Mouse (Mus musculus): Measurements from ENCODE around the gene Olfm1. TPM values are rescaled to one million over a fixed set of nuclear protein-coding genes. Genes with fewer than 3 reads are reported as not detected.

Olfm1 gene
- polyA plus RNA-seq, 1 experiment, result not detected

DNA sequence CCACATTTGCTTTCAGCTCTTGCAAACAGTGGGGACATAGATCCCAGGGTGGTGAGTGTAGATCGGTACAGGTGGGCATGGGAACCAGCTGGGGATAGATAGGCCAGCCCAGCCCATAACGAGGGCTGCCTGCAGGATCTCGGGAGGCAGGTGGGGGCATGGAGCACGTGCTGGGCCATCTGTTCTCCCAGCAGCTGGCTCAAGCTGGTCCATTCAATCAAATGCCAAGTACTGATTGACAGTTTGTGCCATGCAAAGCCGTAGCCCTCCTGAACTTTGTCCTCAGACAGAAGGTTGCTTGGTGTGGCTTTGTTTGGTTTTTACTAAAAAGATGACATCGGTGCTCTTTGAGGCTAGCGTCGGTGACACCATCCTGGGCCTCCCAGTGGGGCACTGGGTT is 2.9 kb downstream of the Olfm1 start:
- Histone ChIP-seq H3K27ac (ENCODE audit: insufficient read depth, low read depth, low read length) (no peak overlapping the region), H3K4me1 (ENCODE audit: control insufficient read depth, insufficient read depth, low read length) (peaks cover 36% of the 10 kb centered on the region), H3K4me3 (ENCODE audit: insufficient read depth, low read depth, low read length) (peak overlapping the region; percentile 11; the same call in 1 of the 2 replicates)
- TF ChIP-seq CTCF (IDR thresholded peaks at IDR 0.05; ENCODE audit: insufficient read depth, low read depth, low read length) (no peak), POLR2A (IDR thresholded peaks at IDR 0.05; ENCODE audit: insufficient read depth, low read depth, low read length) (no peak)
- WGBS, result 68% methylated on average over 8 of the region's 8 CpGs

DNA sequence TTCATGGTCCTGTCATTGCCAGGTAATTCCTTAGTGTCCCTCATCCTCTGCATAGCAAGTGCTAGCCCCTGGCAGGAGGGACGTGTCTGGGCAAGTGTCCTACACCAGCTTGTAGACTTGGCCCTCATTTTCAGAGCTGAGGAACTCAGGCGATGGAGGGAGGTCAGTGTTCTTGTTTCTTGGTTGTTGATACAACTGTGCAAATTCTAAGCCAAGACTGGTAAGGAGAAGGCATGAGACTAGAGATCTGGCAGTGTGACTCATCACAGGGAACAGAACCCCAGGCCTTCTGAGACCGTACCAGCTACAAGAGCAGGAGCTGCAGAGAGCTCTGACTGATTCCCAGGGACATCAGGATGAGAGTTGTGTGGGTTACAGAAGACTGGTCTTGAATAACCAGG is 8.6 kb downstream of the Olfm1 start:
- Histone ChIP-seq H3K27ac (ENCODE audit: insufficient read depth, low read depth, low read length) (no peak overlapping the region), H3K4me1 (ENCODE audit: control insufficient read depth, insufficient read depth, low read length) (peaks cover 35% of the 10 kb centered on the region), H3K4me3 (ENCODE audit: insufficient read depth, low read depth, low read length) (no peak overlapping the region)
- 42% methylated on average over 3 of the region's 3 CpGs for WGBS
- TF ChIP-seq POLR2A (IDR thresholded peaks at IDR 0.05; ENCODE audit: insufficient read depth, low read depth, low read length), result no peak
- no peak for TF ChIP-seq CTCF (IDR thresholded peaks at IDR 0.05; ENCODE audit: insufficient read depth, low read depth, low read length)

DNA sequence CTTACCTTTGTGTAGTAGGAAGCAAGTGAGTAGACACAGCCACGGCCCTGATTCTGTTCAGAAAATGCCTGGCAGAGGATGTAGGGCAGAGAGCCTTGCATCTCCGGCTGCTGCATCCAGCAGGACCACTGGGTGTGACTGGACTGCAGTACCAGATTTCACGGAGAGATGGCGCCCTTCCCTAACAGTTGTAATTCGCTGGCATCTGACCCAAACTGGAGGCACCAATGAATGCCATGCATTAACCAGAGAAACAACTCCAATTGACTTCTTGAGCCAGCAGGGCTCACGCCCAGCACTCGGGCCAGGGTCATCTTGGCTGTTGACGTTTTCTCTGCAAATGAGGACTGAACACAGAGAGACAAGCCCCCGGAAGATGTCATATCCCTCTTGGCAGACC is 11.4 kb downstream of the Olfm1 start:
- WGBS, result 3% methylated on average over 9 of the region's 9 CpGs
- no peak overlapping the region for H3K27ac ChIP-seq (ENCODE audit: insufficient read depth, low read depth, low read length)

DNA sequence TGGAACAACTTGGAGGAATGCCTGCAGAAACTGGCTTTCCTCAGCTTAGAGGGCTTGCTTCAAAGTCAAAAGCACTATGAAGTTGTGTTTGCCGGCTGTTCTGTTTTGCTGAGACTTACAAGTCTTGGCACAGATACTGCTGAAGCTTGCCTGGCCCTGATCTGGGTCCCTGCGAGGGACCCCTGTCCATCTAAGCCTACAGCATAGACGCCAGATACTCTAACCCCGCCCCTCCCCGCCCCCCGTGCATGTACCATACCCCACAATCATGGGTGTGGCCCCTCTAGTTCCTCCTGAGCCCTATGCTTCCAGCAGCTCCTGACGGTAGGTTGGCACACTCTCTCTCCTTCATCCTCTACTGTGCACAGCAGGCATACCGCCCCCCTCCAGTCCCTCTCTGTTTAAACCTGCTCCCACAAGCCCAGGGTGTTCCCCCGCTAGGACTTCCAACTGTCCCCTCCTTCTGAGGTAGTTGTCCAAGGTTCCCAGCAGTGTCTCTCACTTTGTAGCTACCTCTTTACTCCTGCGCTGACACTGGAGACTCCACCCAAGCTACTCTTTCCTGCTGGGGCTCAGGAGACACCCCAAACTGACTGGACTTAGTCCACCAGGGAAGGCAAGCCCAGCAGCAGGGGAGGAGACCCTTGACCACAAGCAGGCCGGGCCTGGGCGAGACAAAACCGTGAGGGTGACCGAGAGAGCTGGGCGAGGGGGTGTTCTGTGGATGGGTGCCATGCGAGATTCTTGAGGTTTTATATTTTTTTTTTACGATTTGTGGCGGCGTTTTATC is 12.1 kb downstream of the Olfm1 start:
- H3K4me1 ChIP-seq (ENCODE audit: control insufficient read depth, insufficient read depth, low read length), result peaks cover 52% of the 10 kb centered on the region
- H3K27ac ChIP-seq (ENCODE audit: insufficient read depth, low read depth, low read length), result no peak overlapping the region
- peak overlapping the region; percentile 53 for H3K4me3 ChIP-seq (ENCODE audit: insufficient read depth, low read depth, low read length)
- 17% methylated on average over 19 of the region's 19 CpGs for WGBS
- TF ChIP-seq CTCF (IDR thresholded peaks at IDR 0.05; ENCODE audit: insufficient read depth, low read depth, low read length), result no peak
- no peak for TF ChIP-seq POLR2A (IDR thresholded peaks at IDR 0.05; ENCODE audit: insufficient read depth, low read depth, low read length)

More for the DNA sequence above, 11.4 kb downstream of the Olfm1 start:
- TF ChIP-seq POLR2A (IDR thresholded peaks at IDR 0.05; ENCODE audit: insufficient read depth, low read depth, low read length) (no peak), CTCF (IDR thresholded peaks at IDR 0.05; ENCODE audit: insufficient read depth, low read depth, low read length) (peak; percentile 67)
- Histone ChIP-seq H3K4me3 (ENCODE audit: insufficient read depth, low read depth, low read length) (no peak overlapping the region), H3K4me1 (ENCODE audit: control insufficient read depth, insufficient read depth, low read length) (peaks cover 49% of the 10 kb centered on the region)

DNA sequence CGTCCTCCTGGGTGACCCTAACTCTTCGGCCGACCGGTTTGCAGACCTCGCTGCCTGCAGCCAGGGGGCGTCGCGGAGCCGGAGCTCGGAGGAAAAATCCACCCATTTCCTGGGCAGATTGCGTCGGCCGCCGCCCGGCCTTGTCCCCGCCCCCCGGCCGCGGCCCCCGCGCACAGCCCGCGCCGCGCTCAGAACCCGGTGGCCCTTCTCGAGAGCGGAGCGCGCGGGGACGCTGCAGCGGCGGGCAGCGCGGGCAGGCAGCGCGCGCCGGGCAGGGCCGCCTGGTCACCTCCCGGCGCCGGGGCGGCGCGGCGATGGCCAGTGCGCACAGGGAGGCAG is 12.6 kb downstream of the Olfm1 start:
- H3K4me3 ChIP-seq (ENCODE audit: insufficient read depth, low read depth, low read length), result peak overlapping the region; percentile 53
- H3K4me1 ChIP-seq (ENCODE audit: control insufficient read depth, insufficient read depth, low read length), result peaks cover 54% of the 10 kb centered on the region
- no peak overlapping the region for H3K27ac ChIP-seq (ENCODE audit: insufficient read depth, low read depth, low read length)
- WGBS, result 6% methylated on average over 49 of the region's 49 CpGs
- no peak for TF ChIP-seq POLR2A (IDR thresholded peaks at IDR 0.05; ENCODE audit: insufficient read depth, low read depth, low read length)
- peak; percentile 92 for TF ChIP-seq CTCF (IDR thresholded peaks at IDR 0.05; ENCODE audit: insufficient read depth, low read depth, low read length)

DNA sequence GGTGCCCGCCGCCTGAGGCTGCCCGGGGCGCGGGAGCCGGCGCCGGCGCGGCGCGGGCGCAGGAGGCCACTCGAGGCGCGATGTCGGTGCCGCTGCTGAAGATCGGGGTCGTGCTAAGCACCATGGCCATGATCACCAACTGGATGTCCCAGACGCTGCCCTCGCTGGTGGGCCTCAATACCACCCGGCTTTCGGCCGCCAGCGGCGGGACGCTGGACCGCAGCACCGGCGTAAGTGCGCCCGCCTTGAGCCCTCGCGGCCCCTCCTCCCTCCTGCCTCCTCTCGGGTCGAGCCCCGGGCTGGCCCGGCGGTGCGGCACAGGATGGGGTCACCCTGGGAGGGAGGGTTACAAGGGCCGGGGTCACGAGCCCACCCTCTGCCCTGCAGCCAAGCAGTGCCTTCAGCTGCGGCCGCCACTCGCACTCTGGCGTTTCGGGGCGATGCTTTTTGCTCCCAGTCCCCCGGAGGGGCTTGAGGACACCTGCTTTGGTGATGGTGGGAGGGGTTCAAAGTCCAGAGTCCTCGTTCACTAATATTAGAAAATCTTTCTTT is 13.2 kb downstream of the Olfm1 start:
- H3K27ac ChIP-seq (ENCODE audit: insufficient read depth, low read depth, low read length), result peak overlapping the region; percentile 1
- peaks cover 54% of the 10 kb centered on the region for H3K4me1 ChIP-seq (ENCODE audit: control insufficient read depth, insufficient read depth, low read length)
- no peak for TF ChIP-seq CTCF (IDR thresholded peaks at IDR 0.05; ENCODE audit: insufficient read depth, low read depth, low read length)
- no peak for TF ChIP-seq POLR2A (IDR thresholded peaks at IDR 0.05; ENCODE audit: insufficient read depth, low read depth, low read length)
- WGBS, result 7% methylated on average over 47 of the region's 51 CpGs
- peak overlapping the region; percentile 53 for H3K4me3 ChIP-seq (ENCODE audit: insufficient read depth, low read depth, low read length)

DNA sequence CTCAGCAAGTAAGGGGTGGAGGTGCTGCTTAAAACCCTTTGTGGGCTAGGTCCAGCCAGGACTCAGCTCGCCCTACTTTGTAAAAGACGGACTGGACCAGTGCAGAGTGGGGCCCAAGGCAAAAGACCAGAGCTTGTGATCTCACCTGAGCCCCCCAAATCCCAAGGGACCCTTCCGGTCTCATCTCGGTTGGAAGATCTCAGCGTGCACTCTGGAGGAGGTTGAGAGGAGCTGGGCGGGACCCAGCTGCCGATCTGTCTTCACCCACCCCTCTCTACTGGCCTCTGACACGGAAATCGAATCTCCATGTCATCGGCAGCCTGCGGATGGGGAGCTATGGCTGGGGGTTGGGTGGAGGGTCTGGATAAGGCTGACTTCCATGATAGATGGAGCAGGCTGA is 13.7 kb downstream of the Olfm1 start:
- 36% methylated on average over 11 of the region's 11 CpGs for WGBS

DNA sequence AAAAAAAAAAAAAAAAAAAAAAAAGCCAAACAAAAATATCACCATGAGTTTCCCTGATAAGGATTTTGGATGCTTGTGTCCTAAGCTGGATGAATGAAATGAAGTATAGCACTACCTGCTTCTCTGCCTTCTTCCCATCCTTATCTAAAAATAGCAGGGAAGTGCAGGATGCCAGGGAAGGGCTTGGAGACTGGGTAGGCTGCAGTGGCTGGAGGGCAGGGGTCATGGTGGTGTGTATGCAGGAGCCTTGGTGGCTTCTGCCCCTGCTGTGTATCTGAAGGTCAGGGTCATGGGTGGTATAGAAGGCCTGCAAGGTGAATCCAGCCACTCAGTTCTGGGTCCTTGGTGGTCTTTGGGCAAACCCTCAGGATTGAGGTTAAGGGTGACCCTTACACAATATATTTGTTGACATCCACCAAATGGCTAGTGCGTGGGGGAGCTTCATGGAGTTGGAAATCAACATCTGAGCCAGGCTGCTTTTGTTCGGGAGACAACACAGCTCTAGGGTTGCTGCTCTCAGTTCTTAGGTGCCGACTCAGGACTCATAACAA is 14.5 kb downstream of the Olfm1 start:
- Histone ChIP-seq H3K4me1 (ENCODE audit: control insufficient read depth, insufficient read depth, low read length) (peaks cover 53% of the 10 kb centered on the region), H3K27ac (ENCODE audit: insufficient read depth, low read depth, low read length) (no peak overlapping the region), H3K4me3 (ENCODE audit: insufficient read depth, low read depth, low read length) (peak overlapping the region; percentile 16; the same call in 1 of the 2 replicates)
- TF ChIP-seq CTCF (IDR thresholded peaks at IDR 0.05; ENCODE audit: insufficient read depth, low read depth, low read length), result no peak
- TF ChIP-seq POLR2A (IDR thresholded peaks at IDR 0.05; ENCODE audit: insufficient read depth, low read depth, low read length), result no peak
- WGBS, result 69% methylated on average over 3 of the region's 3 CpGs

More for the DNA sequence above, 13.7 kb downstream of the Olfm1 start:
- H3K27ac ChIP-seq (ENCODE audit: insufficient read depth, low read depth, low read length), result peak overlapping the region; percentile 1
- peaks cover 50% of the 10 kb centered on the region for H3K4me1 ChIP-seq (ENCODE audit: control insufficient read depth, insufficient read depth, low read length)
- H3K4me3 ChIP-seq (ENCODE audit: insufficient read depth, low read depth, low read length), result peak overlapping the region; percentile 53
- no peak for TF ChIP-seq POLR2A (IDR thresholded peaks at IDR 0.05; ENCODE audit: insufficient read depth, low read depth, low read length)
- no peak for TF ChIP-seq CTCF (IDR thresholded peaks at IDR 0.05; ENCODE audit: insufficient read depth, low read depth, low read length)

DNA sequence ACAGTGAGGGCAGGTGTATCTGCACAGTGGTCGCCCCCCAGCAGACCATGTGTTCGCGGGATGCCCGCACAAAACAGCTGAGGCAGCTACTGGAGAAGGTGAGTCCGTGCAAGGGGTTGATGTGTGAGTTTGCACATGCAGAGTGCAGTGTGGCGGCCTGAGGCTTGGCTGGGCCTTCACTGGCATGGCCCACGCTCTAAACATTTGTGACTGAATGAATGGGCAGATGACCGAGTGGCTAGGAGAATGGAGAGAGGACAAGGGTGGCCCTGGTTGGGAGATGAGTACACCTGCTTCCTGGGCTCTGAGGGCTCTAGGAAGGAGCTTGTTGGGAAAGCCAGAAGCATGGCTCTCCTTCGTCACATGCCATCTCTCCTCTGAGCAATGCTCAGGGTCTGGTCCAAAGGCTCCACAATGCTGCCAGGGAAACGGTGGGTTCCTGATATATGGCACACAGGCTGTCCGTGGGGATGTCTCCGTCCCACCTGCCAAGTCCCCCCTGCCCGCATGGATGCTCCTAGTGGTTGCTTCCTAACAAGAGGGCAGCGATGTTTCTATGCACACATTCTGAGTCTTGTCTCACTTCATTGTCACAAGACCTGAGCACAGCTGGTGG is 15.4 kb downstream of the Olfm1 start:
- TF ChIP-seq CTCF (IDR thresholded peaks at IDR 0.05; ENCODE audit: insufficient read depth, low read depth, low read length) (no peak), POLR2A (IDR thresholded peaks at IDR 0.05; ENCODE audit: insufficient read depth, low read depth, low read length) (no peak)
- H3K4me1 ChIP-seq (ENCODE audit: control insufficient read depth, insufficient read depth, low read length), result peaks cover 57% of the 10 kb centered on the region
- H3K4me3 ChIP-seq (ENCODE audit: insufficient read depth, low read depth, low read length), result peak overlapping the region; percentile 1; the same call in 1 of the 2 replicates
- no peak overlapping the region for H3K27ac ChIP-seq (ENCODE audit: insufficient read depth, low read depth, low read length)
- WGBS, result 87% methylated on average over 14 of the region's 14 CpGs
